Mouse (Mus musculus): ENCODE results near the gene Cd4.

Gene Cd4

GRCm38 (mm10) chr6:124850535-124850934 lies 37.5 kb downstream of the Cd4 start:
- DNase-seq (ENCODE audit: low spot score in 2 of 2), result no peak

DNA sequence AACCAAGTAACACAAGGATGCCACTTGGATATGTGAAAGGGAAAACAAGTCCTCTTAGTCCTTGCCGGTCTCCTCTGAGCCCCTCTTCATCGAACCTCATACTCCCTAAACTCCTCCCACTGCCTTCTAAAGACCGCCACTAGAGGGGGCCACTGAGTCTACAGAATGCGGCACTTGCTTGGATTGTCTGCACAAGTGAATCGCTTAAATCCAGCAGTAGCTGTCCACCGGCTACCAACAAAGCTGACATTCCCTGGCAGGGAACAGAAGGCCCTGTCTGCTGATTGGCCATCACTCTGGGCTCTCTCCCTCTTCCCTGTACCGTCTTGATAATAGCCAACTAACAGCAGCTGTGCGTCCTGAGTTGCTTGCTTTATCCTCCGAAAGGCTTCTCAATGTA lies 40.7 kb downstream of the Cd4 start:
- DNase-seq (ENCODE audit: low spot score in 2 of 2), result peak; percentile 87 to 96

DNA sequence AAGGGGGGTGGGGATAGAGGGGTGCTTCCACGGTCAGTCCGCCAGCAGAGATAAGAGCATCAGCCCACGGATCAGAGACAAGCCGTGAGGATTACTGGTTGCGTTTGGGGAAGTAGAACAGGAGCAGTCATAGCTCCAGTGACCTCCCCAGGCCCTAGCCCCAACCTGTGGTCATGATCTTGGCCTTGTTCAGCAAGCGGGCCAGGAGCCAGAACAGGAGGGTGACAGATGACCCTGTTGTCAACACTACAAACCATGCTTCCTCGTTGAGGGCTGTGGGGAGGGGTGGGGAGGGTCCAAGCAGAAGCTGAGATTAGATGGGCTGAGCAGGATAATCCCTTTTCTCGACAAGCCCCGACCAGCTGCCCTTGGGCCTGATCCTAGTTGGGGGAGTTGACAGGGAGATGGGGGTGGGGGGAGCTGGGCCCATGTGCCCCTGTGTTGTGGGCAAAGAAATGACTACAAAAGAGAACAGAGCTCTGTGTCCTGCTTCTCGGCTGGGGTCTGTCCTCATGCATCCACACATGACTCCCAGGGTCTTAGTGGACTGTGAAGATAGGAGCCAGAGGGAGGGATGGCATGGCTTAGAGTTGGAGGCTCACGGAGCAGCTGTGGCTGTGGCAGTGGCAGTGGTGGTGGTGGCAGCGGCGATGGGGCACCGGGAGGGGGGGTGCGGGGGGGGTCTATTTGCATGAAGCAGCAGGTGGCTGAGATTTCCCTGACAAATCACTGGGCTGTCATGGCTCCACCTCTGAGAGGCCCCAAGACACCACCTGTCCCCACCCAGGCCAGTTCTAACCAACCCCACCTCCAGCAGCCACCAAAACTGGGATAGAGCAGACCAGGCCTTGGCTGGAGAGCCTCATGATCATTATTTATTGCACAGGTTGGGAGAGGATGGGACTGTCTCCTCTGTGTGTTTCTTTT lies 47.5 kb downstream of the Cd4 start, which contains the start of gene Gnb3:
Gnb3 (minus strand) TSS at position 35 of the 927 bp plus-strand sequence.
- DNase-seq (ENCODE audit: low spot score in 2 of 2), result peak in 1 of 2 experiments; percentile 61

- DNase-seq (ENCODE audit: low spot score in 2 of 2), result peak in 1 of 2 experiments; percentile 64
Observed at GRCm38 (mm10) chr6:124839805-124840204, 48.2 kb downstream of the Cd4 start.

- no peak for DNase-seq (ENCODE audit: low spot score in 2 of 2)
Observed at GRCm38 (mm10) chr6:124836411-124836810, 51.6 kb downstream of the Cd4 start.

DNA sequence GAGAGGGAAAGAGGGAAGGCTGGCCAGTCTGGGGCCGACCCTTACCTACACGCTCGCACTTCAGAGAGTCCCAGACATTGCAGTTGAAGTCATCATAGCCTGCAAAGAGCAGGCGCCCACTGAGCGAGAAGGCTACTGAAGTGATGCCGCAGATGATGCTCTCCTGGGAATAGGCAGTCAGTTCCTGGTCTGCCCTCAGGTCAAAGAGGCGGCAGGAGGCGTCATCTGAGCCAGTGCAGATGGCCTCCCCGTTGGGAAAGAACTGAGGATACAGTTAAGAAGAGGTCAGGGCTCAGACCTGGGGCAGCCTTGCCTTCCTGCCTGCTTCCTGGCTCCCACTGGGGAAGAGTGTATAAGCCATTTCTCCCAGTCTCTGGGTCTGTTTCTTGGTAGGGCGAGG lies 52.5 kb downstream of the Cd4 start:
- DNase-seq (ENCODE audit: low spot score in 2 of 2), result peak in 1 of 2 experiments; percentile 62

- DNase-seq (ENCODE audit: low spot score in 2 of 2), result peak in 1 of 2 experiments; percentile 60
Observed at GRCm38 (mm10) chr6:124834512-124835081, 53.4 kb downstream of the Cd4 start.

GRCm38 (mm10) chr6:124831649-124832048 lies 56.4 kb downstream of the Cd4 start:
- no peak for DNase-seq (ENCODE audit: low spot score in 2 of 2)

DNA sequence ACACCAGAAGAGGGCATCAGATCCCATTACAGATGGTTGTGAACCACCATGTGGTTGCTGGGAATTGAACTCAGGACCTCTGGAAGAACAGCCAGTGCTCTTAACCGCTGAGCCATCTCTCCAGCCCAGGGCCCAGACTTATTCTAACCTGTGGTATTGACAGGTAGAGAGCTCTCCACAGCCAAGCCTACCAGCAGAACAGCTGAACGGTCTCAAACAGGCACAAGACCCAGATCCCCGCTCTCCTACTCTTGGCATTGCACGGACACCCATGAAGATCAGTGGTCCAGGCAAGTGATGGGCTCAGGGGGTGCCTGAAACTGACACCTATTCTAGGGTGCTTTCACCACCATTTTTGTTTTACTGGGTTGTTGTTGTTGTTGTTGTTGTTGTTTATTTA lies 56.8 kb downstream of the Cd4 start:
- peak in 1 of 2 experiments; percentile 60 for DNase-seq (ENCODE audit: low spot score in 2 of 2)

DNA sequence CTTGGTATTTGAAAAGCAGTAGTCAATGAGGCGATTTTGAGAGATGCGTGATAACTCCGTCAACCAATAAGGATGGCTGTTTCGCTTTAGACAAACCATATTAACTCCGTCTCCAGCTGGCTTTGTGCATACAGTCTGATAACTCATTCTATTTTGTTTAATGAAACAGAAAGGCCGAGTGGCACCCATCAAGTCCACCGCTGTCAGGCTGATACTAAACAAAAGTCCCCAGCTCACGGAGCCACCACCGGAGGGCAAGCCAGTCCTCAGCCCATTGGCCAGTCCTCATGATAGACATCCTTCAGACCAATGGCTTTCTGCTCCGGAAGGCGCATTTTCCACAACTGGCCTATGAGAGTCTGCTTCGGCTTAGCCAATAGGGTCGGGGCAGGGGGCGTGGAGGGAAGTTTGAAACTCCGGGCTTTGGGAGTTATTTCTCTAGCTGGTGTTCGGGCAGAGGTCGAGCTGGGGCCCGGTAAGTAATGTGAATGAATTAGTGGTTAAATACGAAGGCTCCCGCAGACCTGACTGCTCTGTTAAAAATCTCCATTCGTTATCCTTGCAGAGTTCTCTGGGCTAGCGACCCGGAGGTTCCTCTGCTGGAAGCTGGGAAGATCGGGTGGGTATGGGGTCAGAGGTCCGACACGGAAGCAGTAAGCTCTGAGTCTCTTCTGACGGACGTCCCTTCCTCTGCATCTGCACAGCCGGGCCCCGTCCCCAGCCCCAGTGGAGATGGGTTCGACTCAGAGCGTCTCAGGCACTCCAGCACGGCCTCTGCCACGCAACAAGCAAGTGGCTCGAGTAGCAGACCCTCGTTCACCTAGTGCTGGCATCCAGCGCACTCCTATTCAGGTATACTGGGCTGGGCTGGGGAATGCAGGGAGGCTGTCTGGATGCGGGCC lies 58.0 kb downstream of the Cd4 start:
- peak; percentile 93 to 94 for DNase-seq (ENCODE audit: low spot score in 2 of 2)

- peak; percentile 98 for DNase-seq (ENCODE audit: low spot score in 2 of 2)
Observed at GRCm38 (mm10) chr6:124828868-124829798, 58.9 kb downstream of the Cd4 start, which contains the start of the genes Usp5 and Cdca3. Gene Usp5, minus strand, starts transcription at chr6:124829484. Gene Cdca3, plus strand, starts transcription at chr6:124829547.

DNA sequence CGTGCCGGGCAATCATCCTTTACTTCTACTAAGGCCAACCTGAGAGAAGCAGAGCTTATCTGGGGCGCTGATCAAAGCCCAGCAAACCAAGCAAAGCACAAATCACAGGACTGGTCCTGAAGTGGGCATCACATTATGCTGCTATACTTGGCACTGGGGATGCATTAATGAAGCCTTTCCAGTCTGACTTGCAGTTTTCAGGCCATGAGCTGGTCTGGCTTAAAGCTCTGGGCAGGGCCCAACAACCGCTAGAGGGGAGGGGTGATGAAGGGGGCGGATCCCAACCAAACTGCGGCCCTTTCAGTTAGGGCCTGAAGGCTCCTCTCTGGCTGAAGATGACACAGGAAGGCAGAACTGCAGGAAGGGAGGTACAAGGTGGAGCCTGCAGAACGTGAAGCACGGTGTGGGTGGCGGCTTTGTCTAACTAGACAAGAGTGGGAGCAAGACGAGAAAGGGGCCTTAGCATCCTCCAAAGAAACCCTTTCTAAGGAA lies 59.9 kb downstream of the Cd4 start:
- DNase-seq (ENCODE audit: low spot score in 2 of 2), result peak; percentile 49 to 67

GRCm38 (mm10) chr6:124822049-124822448 lies 66.0 kb downstream of the Cd4 start:
- no peak for DNase-seq (ENCODE audit: low spot score in 2 of 2)

DNA sequence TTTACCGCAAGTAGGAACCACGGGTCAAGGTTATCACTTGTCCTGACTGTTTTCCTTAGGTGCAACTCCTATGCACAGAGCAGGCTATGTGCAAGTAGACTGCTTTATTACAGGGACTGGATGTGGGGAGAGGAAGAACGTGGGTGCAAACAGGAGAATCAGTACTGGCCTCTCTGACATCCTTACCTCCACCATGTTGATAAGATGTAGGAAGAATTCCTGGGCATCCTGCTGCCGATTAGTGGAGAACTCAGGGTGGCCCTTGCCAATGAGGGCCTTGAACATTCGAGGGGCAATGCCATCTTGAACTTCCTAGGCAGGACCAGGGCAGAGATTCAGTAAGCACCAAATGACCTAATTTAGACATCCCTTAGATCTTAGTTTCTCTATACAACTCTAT lies 67.1 kb downstream of the Cd4 start:
- DNase-seq (ENCODE audit: low spot score in 2 of 2), result no peak

DNA sequence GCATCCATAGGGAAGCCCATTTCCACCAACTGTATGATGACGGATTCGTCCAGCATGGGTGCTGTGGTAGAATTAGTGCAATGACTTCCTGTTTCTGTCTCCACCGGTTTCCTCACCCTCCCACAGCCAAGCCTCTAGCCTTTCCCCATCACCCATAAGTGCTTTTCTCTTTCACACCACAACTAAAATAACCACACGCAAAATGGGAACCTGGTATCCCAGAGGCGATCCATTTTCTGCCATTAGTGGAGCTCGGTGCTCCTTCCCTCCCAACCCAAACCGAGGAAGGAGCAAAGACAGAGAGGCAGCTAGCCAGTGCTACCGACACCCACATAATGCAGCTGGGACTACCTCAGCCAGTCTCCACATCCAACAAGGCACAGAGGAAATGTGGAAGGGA lies 70.0 kb downstream of the Cd4 start:
- DNase-seq (ENCODE audit: low spot score in 2 of 2), result peak; percentile 16 to 62

DNA sequence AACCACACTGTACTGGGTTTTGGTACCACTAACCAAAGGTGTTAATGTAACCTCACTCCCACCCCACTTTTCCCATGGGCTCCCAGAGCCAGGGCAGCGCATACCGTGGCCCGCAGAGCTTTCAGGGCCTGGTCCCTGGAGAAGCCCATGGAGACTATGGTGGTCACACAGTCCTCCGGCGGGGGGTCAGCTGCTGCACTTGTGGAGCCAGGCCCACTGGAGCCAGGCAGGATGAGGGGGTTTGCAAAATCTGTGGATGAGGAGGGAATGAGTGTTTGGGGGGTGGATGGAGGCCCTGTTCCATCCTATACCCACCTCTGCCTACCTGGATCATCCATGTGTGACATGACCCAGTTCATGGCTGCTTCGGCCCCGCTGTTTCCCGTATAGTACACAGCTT lies 70.5 kb downstream of the Cd4 start:
- peak; percentile 14 to 62 for DNase-seq (ENCODE audit: low spot score in 2 of 2)

DNA sequence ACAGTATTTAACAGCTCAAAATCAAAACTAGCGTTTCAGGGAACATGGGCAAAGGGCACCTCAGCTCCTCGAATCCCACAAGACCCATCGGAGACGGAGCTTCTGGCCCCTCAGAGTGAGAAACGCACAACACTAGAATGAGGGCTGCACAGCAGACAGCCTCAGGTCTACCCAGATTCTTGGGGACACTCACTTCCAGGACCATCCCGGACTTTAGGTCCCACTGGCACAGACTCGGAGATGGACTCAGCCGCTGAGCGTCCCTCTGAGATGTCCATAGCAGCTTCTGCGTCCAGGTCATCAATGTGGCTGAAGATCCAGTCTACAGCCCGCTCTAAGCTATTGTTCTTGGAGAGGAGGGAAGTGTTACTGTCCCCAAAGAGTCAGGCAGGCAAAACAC lies 70.9 kb downstream of the Cd4 start:
- peak in 1 of 2 experiments; percentile 56 for DNase-seq (ENCODE audit: low spot score in 2 of 2)

DNA sequence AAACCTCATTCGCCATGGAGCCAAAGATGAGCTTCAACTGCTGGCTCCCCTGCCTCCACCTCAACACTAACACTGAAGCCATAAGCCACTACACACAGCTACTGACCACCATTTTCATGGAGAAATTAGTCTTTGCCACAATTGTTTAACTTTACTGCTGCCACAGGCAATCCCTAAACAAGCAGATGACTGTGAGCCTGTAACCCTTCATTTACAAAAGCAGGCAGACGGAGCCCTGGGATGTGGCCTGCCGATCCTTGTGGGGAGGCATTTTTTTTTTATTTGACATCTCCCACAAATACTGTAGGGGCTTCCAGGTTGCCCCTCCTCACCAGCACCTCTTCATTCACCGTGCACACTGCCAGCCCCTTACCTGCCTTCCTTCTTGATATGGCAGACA lies 71.4 kb downstream of the Cd4 start:
- no peak for DNase-seq (ENCODE audit: low spot score in 2 of 2)

DNA sequence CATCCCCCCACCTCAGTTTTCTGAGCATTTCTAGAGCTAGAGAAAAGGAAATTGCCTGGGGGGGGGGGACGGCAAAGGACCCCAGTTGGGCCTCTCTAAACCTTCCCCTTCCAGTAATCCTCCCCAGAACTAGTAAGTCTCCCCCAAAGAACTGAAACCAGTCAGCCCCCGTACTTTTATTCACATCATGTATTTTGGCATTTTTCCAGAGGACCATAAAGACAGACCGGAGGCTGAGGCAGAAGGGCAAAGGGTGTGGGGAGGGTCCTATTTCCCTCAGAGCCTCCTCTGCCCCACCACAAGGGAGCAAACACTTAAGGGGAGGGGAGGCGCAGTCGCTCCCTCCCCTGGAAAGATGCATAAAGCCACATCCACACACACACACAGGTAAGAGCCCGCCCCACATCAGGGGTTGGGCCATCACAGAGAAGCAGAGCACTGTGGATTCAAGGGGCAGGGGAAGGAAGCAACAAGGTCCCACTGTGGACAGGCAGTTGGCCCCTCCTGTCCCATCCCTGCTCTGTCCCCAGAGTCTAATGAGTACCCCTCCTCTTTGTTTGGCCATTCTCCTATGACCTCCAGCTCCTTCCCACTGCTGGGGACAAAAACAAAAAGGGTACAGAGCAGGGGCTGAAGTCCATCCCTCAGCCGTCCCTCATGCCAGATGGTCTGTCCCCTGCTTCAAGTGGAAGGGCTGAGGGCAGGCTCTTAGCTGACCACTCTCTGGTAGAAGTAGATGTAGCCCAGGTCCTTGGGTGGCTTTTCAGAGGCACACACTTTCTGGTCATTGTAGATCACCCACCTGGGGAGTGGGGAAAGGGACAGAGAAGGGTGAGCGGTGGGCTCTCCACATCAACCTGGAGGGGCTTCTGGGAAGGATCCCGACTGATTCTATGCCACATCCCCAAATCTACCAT lies 72.9 kb downstream of the Cd4 start:
- DNase-seq (ENCODE audit: low spot score in 2 of 2), result peak; percentile 12 to 56
